Mouse (Mus musculus): Measurements from ENCODE around the gene Kera. TPM values are rescaled to one million over a fixed set of nuclear protein-coding genes. Genes with fewer than 3 reads are reported as not detected.
A peak's percentile ranks its signal among the peaks of the same experiment; 100 is the strongest.

The Kera gene
- polyA plus RNA-seq, 1 experiment, result not detected

DNA sequence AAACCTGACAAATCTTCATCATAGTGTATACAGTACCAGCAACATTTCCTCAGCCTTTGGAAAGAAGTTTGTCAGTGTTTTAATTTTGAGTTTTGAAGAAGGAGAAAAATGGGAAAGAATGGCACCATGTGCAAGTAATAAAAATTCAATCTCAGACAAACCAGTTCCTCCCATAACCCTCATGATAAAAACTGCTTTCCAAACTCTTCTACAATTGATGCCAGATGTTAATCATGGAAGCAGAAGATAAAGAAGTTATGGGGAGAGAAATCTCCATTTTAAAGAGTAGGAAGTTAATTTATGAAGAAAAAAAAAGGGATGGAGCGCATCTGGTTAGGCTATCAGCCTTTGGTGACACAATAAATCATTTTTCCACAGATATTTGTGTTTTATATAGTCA lies 19.9 kb downstream of the Kera start:
- H3K4me3 ChIP-seq (ENCODE audit: control insufficient read depth, low read depth, low read length), result no peak overlapping the region
- H3K36me3 ChIP-seq (ENCODE audit: control insufficient read depth, insufficient read depth, low read length), result no peaks in the 10 kb centered on the region
- H3K4me1 ChIP-seq (ENCODE audit: control insufficient read depth, insufficient read depth, low read length), result no peaks in the 10 kb centered on the region
- no peaks in the 10 kb centered on the region for H3K27me3 ChIP-seq (ENCODE audit: control insufficient read depth, insufficient read depth, low read length)
- no peak overlapping the region for H3K27ac ChIP-seq (ENCODE audit: control insufficient read depth, insufficient read depth, low read depth, low read length)
- TF ChIP-seq CTCF (IDR thresholded peaks at IDR 0.05; ENCODE audit: control insufficient read depth, insufficient read depth, insufficient replicate concordance, low read depth, low read length), result no peak
- TF ChIP-seq POLR2A (IDR thresholded peaks at IDR 0.05; ENCODE audit: control insufficient read depth, low read depth, low read length), result no peak

DNA sequence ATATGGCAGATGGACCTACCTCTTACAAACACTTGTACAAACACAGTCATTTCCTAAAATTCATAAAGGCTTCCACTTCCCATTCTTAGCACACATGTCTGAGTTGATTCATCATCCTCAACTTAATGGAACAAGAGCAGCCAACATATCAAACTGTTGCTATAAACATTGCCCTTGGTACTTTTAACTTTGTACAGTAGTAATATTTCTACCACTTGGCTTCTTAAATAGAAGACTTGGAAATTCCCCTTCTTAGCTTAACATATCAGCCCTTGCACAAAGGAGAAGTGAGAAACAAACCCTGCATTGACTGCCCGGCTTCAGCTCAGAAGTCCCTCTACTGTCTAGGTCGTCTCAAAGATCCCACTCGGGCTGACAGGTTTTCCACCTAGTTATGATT lies 24.4 kb downstream of the Kera start:
- Histone ChIP-seq H3K27me3 (ENCODE audit: control insufficient read depth, insufficient read depth, low read length) (no peaks in the 10 kb centered on the region), H3K4me3 (ENCODE audit: control insufficient read depth, low read depth, low read length) (no peak overlapping the region), H3K27ac (ENCODE audit: control insufficient read depth, insufficient read depth, low read depth, low read length) (no peak overlapping the region), H3K36me3 (ENCODE audit: control insufficient read depth, insufficient read depth, low read length) (no peaks in the 10 kb centered on the region), H3K4me1 (ENCODE audit: control insufficient read depth, insufficient read depth, low read length) (no peaks in the 10 kb centered on the region)
- TF ChIP-seq POLR2A (IDR thresholded peaks at IDR 0.05; ENCODE audit: control insufficient read depth, low read depth, low read length) (no peak), CTCF (IDR thresholded peaks at IDR 0.05; ENCODE audit: control insufficient read depth, insufficient read depth, insufficient replicate concordance, low read depth, low read length) (no peak)

DNA sequence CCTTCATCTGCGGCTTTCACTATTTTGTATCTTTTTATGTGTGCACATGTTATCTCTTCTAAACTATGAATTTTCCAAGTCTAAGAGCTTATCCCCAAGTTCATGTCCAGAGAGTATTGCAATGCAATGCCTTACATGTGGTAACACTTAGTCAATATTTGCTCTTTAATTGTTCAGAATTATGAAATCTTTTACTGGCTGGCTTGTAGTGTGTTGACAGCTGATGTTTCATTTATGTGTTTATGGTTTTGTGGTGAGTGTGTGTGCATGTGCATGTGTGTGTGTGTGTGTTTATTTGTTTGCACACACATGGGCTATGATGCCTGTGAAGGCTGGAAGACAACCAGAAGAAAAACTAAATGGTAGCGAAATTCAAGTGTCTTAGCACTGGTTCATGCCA lies 35.2 kb downstream of the Kera start:
- Histone ChIP-seq H3K36me3 (ENCODE audit: control insufficient read depth, insufficient read depth, low read length) (no peaks in the 10 kb centered on the region), H3K27ac (ENCODE audit: control insufficient read depth, insufficient read depth, low read depth, low read length) (no peak overlapping the region), H3K4me1 (ENCODE audit: control insufficient read depth, insufficient read depth, low read length) (no peaks in the 10 kb centered on the region), H3K27me3 (ENCODE audit: control insufficient read depth, insufficient read depth, low read length) (no peaks in the 10 kb centered on the region), H3K4me3 (ENCODE audit: control insufficient read depth, low read depth, low read length) (no peak overlapping the region)
- TF ChIP-seq POLR2A (IDR thresholded peaks at IDR 0.05; ENCODE audit: control insufficient read depth, low read depth, low read length) (no peak), CTCF (IDR thresholded peaks at IDR 0.05; ENCODE audit: control insufficient read depth, insufficient read depth, insufficient replicate concordance, low read depth, low read length) (no peak)

DNA sequence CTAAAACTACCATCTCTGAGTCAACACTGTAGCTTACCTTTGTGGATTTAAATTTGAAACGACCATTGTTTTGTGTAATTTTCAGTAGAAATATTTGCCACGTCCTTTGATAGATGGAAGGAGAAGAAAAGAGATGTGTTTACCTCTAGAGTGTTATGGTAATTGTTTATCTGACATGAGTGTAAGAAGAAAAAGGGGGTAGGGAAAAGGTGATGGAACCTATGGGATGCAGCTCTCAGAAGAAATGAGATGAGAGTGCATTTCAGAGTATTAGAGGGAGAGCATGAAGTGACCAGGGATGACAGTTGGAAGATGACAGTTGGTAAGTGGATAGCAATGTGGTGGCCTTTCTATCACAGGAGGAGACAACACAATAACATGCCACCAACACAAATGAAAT lies 37.1 kb downstream of the Kera start, which contains the start of gene Epyc:
Gene Epyc, plus strand, starts transcription at position 301 of the 400 bp plus-strand sequence.
- Histone ChIP-seq H3K4me1 (ENCODE audit: control insufficient read depth, insufficient read depth, low read length) (no peaks in the 10 kb centered on the region), H3K27ac (ENCODE audit: control insufficient read depth, insufficient read depth, low read depth, low read length) (no peak within 1 kb of the TSS), H3K4me3 (ENCODE audit: control insufficient read depth, low read depth, low read length) (peak within 1 kb of the TSS; percentile 45; the same call in 1 of the 2 replicates)

DNA sequence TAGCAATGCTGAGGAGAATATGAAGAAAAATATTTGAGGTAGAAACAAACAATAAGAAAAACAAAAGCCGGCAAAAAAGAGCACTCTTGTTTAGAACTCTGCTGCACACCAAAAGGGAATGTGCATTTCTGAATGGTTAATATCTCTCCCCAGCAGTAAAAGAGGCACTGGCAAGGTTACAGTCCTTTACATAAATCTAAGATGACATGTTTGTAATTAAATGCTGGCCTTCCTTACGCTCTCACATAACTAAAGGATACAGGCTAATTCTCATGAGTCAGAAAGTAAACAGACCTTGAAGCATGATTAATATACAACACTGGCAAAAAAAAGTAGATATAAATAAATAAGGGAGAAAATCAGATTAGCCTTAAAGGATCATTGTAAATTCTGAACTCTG lies 43.7 kb downstream of the Kera start:
- Histone ChIP-seq H3K36me3 (ENCODE audit: control insufficient read depth, insufficient read depth, low read length) (no peaks in the 10 kb centered on the region), H3K27ac (ENCODE audit: control insufficient read depth, insufficient read depth, low read depth, low read length) (no peak overlapping the region), H3K27me3 (ENCODE audit: control insufficient read depth, insufficient read depth, low read length) (no peaks in the 10 kb centered on the region), H3K4me1 (ENCODE audit: control insufficient read depth, insufficient read depth, low read length) (no peaks in the 10 kb centered on the region), H3K4me3 (ENCODE audit: control insufficient read depth, low read depth, low read length) (no peak overlapping the region)
- TF ChIP-seq POLR2A (IDR thresholded peaks at IDR 0.05; ENCODE audit: control insufficient read depth, low read depth, low read length) (no peak), CTCF (IDR thresholded peaks at IDR 0.05; ENCODE audit: control insufficient read depth, insufficient read depth, insufficient replicate concordance, low read depth, low read length) (no peak)

More for the DNA sequence above, 37.1 kb downstream of the Kera start, which contains the start of gene Epyc:
- Histone ChIP-seq H3K27me3 (ENCODE audit: control insufficient read depth, insufficient read depth, low read length) (no peaks in the 10 kb centered on the region), H3K36me3 (ENCODE audit: control insufficient read depth, insufficient read depth, low read length) (no peaks in the 10 kb centered on the region)
- TF ChIP-seq POLR2A (IDR thresholded peaks at IDR 0.05; ENCODE audit: control insufficient read depth, low read depth, low read length) (no peak), CTCF (IDR thresholded peaks at IDR 0.05; ENCODE audit: control insufficient read depth, insufficient read depth, insufficient replicate concordance, low read depth, low read length) (no peak)

DNA sequence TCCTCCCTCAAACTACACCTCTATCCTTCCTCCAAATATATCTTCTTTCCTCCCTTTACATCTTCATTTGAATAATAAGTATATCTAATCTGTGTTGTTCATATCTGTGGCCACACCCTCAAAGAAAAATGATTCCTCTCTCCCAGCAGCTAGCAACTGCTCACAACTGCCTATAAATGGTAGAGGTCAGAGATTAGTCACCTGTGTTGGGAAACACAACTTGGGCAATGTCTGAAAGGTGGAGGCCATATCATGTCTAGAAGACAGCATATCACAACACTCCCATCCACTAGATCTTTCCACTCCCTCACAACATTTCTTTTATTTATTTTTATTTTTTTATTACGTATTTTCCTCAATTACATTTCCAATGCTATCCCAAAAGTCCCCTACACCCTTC lies 52.8 kb downstream of the Kera start:
- Histone ChIP-seq H3K36me3 (ENCODE audit: control insufficient read depth, insufficient read depth, low read length) (no peaks in the 10 kb centered on the region), H3K4me1 (ENCODE audit: control insufficient read depth, insufficient read depth, low read length) (no peaks in the 10 kb centered on the region), H3K4me3 (ENCODE audit: control insufficient read depth, low read depth, low read length) (no peak overlapping the region), H3K27ac (ENCODE audit: control insufficient read depth, insufficient read depth, low read depth, low read length) (no peak overlapping the region), H3K27me3 (ENCODE audit: control insufficient read depth, insufficient read depth, low read length) (no peaks in the 10 kb centered on the region)
- no peak for TF ChIP-seq POLR2A (IDR thresholded peaks at IDR 0.05; ENCODE audit: control insufficient read depth, low read depth, low read length)
- TF ChIP-seq CTCF (IDR thresholded peaks at IDR 0.05; ENCODE audit: control insufficient read depth, insufficient read depth, insufficient replicate concordance, low read depth, low read length), result no peak

Other genes with a start within 250 kb of the Kera start
- gene Dcn, start 127.3 kb upstream of the Kera start, polyA plus RNA-seq (2012; rRNA removed), result 27.0 and 44.1 TPM in 2 replicates
- 1.3 and 2.1 TPM in 2 replicates for gene Lum, start 41.8 kb upstream of the Kera start, polyA plus RNA-seq (2012; rRNA removed)
- gene Epyc, start 37.2 kb downstream of the Kera start, polyA plus RNA-seq (2012; rRNA removed), result 9.6 and 13.3 TPM in 2 replicates
- 205 and 233 TPM in 2 replicates for gene Ccer1, start 86.2 kb downstream of the Kera start, polyA plus RNA-seq (2012; rRNA removed)
- not detected in 2 replicates for gene C030005K15Rik, start 119.9 kb downstream of the Kera start, polyA plus RNA-seq (2012; rRNA removed)